Mouse (Mus musculus): ENCODE data around the gene Mms22l. TPM values are rescaled to one million over a fixed set of nuclear protein-coding genes. Genes with fewer than 3 reads are reported as not detected.
"Not testable (repeated sequence)": the region's sequence is repeated elsewhere in the genome, so short reads cannot be mapped to it uniquely, and the experiment has no call there.

The Mms22l gene
- polyA plus RNA-seq, 1 experiment from 2014 or later = 18.9 TPM

DNA sequence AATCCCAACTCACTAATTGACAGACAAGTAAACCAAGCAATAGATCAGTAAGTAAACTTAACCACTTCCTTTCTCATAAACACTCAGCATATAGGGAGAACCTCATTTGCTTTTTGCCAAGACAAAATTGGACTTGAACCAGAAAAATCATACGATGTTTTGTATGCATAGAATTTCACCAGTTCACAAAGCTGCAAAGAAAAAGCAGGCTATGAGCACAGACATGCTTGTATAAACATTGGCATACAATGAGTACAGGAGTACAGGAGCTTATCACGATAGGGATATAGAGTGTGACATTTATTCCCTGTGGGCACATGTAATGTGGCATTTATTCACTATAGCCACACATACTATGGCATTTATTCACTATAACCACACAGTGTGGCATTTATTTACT lies 134.2 kb downstream of the Mms22l start:
- Histone ChIP-seq H3K4me2 (ENCODE audit: low read depth, low read length) (no peak overlapping the region), H3K27ac (ENCODE audit: low read length) (no peak overlapping the region), H3K9ac (ENCODE audit: low read depth, low read length) (no peak overlapping the region), H3K9me3 (ENCODE audit: control insufficient read depth, low read length) (no peaks in the 10 kb centered on the region), H3K27me3 (replicated peaks; ENCODE audit: control insufficient read depth, insufficient read depth, low read length) (no peaks in the 10 kb centered on the region), H3K4me3 (ENCODE audit: low read length) (no peak overlapping the region), H3K36me3 (ENCODE audit: control insufficient read depth, insufficient read depth, low read length) (no peaks in the 10 kb centered on the region), H3K4me1 (ENCODE audit: control insufficient read depth, insufficient read depth, low read length) (no peaks in the 10 kb centered on the region)
- WGBS = 47% methylated on average over 2 of the region's 2 CpGs
- no peak for ATAC-seq

DNA sequence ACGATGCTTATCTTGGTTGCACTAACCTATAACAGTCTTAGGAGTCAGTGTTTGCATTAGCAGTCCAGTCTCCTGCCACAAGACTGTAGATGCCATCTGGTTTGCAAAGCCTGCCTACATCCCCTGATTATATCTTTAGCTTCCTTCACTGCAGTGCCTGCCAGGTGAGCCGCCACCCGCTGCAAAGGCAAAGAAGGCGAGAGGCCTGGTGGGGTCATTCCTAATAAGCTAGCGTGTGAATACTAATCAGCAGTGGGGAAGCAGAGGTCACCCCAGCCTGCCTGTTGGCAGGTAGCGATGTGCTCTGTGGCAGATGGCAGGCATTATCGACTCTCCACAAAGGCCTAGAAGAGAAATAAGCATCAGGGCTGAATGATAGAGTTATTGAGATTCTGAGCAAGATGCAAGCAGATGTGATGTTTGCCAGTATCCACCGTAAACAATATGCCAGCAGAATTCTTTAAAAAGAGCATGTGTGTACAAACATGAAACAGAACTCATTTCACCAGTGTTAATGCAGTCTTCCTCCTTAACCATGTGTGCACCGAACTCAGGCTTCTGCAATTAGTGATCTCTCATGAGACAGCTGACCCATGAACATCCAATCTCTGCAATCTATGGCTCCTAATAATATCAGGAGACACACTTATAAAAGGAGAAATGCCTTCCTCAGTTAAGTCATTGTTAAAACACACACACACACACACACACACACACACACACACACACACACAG lies 135.1 kb downstream of the Mms22l start:
- no peaks in the 10 kb centered on the region for H3K9me3 ChIP-seq (ENCODE audit: control insufficient read depth, low read length)
- no peaks in the 10 kb centered on the region for H3K27me3 ChIP-seq (replicated peaks; ENCODE audit: control insufficient read depth, insufficient read depth, low read length)
- no peaks in the 10 kb centered on the region for H3K4me1 ChIP-seq (ENCODE audit: control insufficient read depth, insufficient read depth, low read length)
- H3K27ac ChIP-seq (ENCODE audit: low read length) = no peak overlapping the region
- ATAC-seq = no peak
- H3K9ac ChIP-seq (ENCODE audit: low read depth, low read length) = no peak overlapping the region
- H3K4me3 ChIP-seq (ENCODE audit: low read length) = no peak overlapping the region
- H3K4me2 ChIP-seq (ENCODE audit: low read depth, low read length) = no peak overlapping the region
- WGBS = 74% methylated on average over 9 of the region's 9 CpGs
- H3K36me3 ChIP-seq (ENCODE audit: control insufficient read depth, insufficient read depth, low read length) = no peaks in the 10 kb centered on the region

DNA sequence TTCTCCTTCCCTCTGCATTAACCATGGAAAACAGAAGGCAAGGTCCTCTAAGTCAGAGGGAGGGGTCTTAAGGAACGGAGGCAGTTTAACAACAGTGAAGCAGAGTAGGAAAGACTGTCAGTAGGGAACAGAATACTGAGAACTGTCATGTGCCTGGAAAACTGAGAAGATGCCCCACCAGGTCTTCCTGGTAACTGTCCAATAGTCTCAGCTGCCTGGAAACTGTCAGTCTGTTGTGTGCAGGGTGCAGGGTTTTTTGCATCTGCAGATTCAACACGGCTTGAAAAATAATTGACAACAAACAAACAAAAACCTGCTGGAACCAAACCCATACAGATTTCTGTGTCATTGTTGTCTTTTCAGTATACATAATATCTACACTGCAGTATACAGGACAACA lies 146.1 kb downstream of the Mms22l start:
- 78% methylated on average over 2 of the region's 2 CpGs for WGBS

DNA sequence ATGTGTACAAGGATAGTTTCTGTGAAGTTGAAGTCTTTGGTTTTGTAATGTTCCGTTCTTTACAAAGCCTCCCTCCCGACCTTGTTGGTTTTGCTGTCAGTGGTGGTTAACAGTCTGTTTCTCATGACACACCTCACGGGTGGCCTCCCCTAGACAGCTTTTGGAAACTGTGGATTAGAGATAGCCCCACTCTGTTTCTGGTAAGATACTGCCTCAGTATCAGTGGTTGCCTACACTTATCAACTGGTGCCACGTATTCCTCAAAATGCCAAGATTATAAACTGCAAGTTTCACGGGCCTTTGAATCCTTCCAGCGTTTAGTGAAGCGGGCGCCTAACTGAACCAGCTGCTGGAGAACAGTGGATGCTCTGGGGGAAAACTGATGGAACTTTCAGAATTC lies 148.5 kb downstream of the Mms22l start:
- H3K27ac ChIP-seq (ENCODE audit: low read length); H3K4me2 ChIP-seq (ENCODE audit: low read depth, low read length); H3K9me3 ChIP-seq (ENCODE audit: control insufficient read depth, low read length); H3K27me3 ChIP-seq (replicated peaks; ENCODE audit: control insufficient read depth, insufficient read depth, low read length); H3K36me3 ChIP-seq (ENCODE audit: control insufficient read depth, insufficient read depth, low read length); H3K9ac ChIP-seq (ENCODE audit: low read depth, low read length); H3K4me3 ChIP-seq (ENCODE audit: low read length); H3K4me1 ChIP-seq (ENCODE audit: control insufficient read depth, insufficient read depth, low read length): not testable (repeated sequence)
- peak; percentile 26; the same call in 1 of the 2 replicates for ATAC-seq
- WGBS = 87% methylated on average over 6 of the region's 8 CpGs

More for the DNA sequence above, 146.1 kb downstream of the Mms22l start:
- ATAC-seq = no peak
- no peak overlapping the region for H3K4me2 ChIP-seq (ENCODE audit: low read depth, low read length)
- H3K9ac ChIP-seq (ENCODE audit: low read depth, low read length) = no peak overlapping the region
- H3K27ac ChIP-seq (ENCODE audit: low read length) = no peak overlapping the region
- no peaks in the 10 kb centered on the region for H3K36me3 ChIP-seq (ENCODE audit: control insufficient read depth, insufficient read depth, low read length)
- no peak overlapping the region for H3K4me3 ChIP-seq (ENCODE audit: low read length)
- H3K4me1 ChIP-seq (ENCODE audit: control insufficient read depth, insufficient read depth, low read length) = no peaks in the 10 kb centered on the region
- no peaks in the 10 kb centered on the region for H3K27me3 ChIP-seq (replicated peaks; ENCODE audit: control insufficient read depth, insufficient read depth, low read length)
- H3K9me3 ChIP-seq (ENCODE audit: control insufficient read depth, low read length) = no peaks in the 10 kb centered on the region

All from intestine, embryonic 16.5 days (tissue).